Mouse (Mus musculus) G1E (cell line): ENCODE data around the gene Adgrl3.

Experiments used
- CTCF ChIP-seq: IDR thresholded peaks from 2 replicates; pipeline ENCODE4 v1.5.1; 2012; ENCODE audit warnings: low read depth, low read length, inconsistent platforms, mixed read lengths
- GATA1 ChIP-seq: IDR thresholded peaks from 2 replicates; pipeline ENCODE4 v1.6.1; 2012; ENCODE audit warnings: borderline replicate concordance, low read length, inconsistent platforms, mixed read lengths
- GATA2 ChIP-seq: IDR thresholded peaks from 2 replicates; pipeline ENCODE4 v1.6.1; 2012; ENCODE audit warnings: low read depth, low read length, inconsistent platforms, borderline replicate concordance
- POLR2AphosphoS5 ChIP-seq: IDR thresholded peaks from 2 replicates; pipeline ENCODE4 v1.6.1; 2012; ENCODE audit warnings: low read depth, low read length, inconsistent platforms; ENCODE audit not compliant: insufficient replicate concordance
- TAL1 ChIP-seq: conservative IDR thresholded peaks from 2 replicates; pipeline ENCODE4 v1.6.1; 2012; ENCODE audit warnings: low read depth, low read length, inconsistent platforms, mixed read lengths

- no peak for TF ChIP-seq CTCF
- no peak for TF ChIP-seq GATA1
- TF ChIP-seq POLR2AphosphoS5, result no peak
- TF ChIP-seq TAL1, result no peak
- TF ChIP-seq GATA2, result no peak
These were observed 461.0 kb downstream of the Adgrl3 start for GRCm38 (mm10) chr5:81480911-81481310.
